Mouse (Mus musculus) CH12.LX (cell line): Measurements from ENCODE around the gene Gadd45gip1. TPM values are rescaled to one million over a fixed set of nuclear protein-coding genes. Genes with fewer than 3 reads are reported as not detected.

Source experiments
- DNase-seq: peaks from one replicate; pipeline ENCODE4 v3.0.0-alpha.2; 2013; ENCODE audit errors: extremely low read depth
- H3K27ac ChIP-seq: 2 replicates; pipeline ENCODE4 v1.5.1; 2012; ENCODE audit warnings: low read depth, mild to moderate bottlenecking, control low read depth, moderate library complexity; ENCODE audit not compliant: insufficient read depth
- H3K27me3 ChIP-seq: replicated peaks from 2 replicates; pipeline ENCODE3; 2012; ENCODE audit warnings: inconsistent platforms
- H3K36me3 ChIP-seq, 2 experiments: replicated peaks in 1 of 2; 2 replicates each; pipeline versions ENCODE3 to v1.6.1; 2012; ENCODE audit warnings: inconsistent platforms in 1 of 2, low read length in 1 of 2, mild to moderate bottlenecking in 1 of 2, mixed read lengths in 1 of 2, moderate library complexity in 1 of 2; ENCODE audit not compliant: control insufficient read depth in 1 of 2, insufficient read depth in 1 of 2
- H3K4me1 ChIP-seq, 2 experiments: 2 replicates each; pipeline ENCODE4 v1.6.1; 2012; ENCODE audit warnings: inconsistent platforms in 1 of 2, moderate library complexity in 1 of 2; ENCODE audit not compliant: insufficient read depth in 2 of 2, control insufficient read depth in 1 of 2
- H3K4me2 ChIP-seq: 2 replicates; pipeline ENCODE4 v1.6.1; 2012; ENCODE audit warnings: low read depth, mild to moderate bottlenecking, control low read depth; ENCODE audit not compliant: poor library complexity, insufficient read depth, severe bottlenecking
- H3K4me3 ChIP-seq, 3 experiments: fragments of 150-350 bp in 1 of 3; sonication (generic) in 1 of 3; replicated peaks in 1 of 3; 2 replicates each; pipeline versions ENCODE3 to v1.5.1; 2011 to 2012; ENCODE audit warnings: low read depth in 2 of 3, low read length in 2 of 3, mild to moderate bottlenecking in 2 of 3, moderate library complexity in 2 of 3, control low read depth in 1 of 3, improper control_type of control experiment in 1 of 3, inconsistent platforms in 1 of 3, mixed read lengths in 1 of 3; ENCODE audit not compliant: poor library complexity in 1 of 3
- H3K79me2 ChIP-seq: replicated peaks from 2 replicates; pipeline ENCODE4 v1.6.1; 2012; ENCODE audit warnings: mild to moderate bottlenecking, moderate library complexity; ENCODE audit not compliant: control insufficient read depth, poor library complexity, insufficient read depth, severe bottlenecking; ENCODE audit errors: extremely low read depth
- H3K9ac ChIP-seq: 2 replicates; pipeline ENCODE4 v1.6.1; 2012; ENCODE audit warnings: low read depth, mild to moderate bottlenecking, control low read depth, moderate library complexity; ENCODE audit not compliant: insufficient read depth
- H3K9me3 ChIP-seq: replicated peaks from 2 replicates; pipeline ENCODE3; 2012; ENCODE audit warnings: low read length, inconsistent platforms, mixed read lengths
- BHLHE40 ChIP-seq: IDR thresholded peaks from 2 replicates; pipeline ENCODE4 v1.6.1; 2011; ENCODE audit warnings: mild to moderate bottlenecking, low read depth, low read length, improper control_type of control experiment
- CHD1 ChIP-seq: IDR thresholded peaks from 2 replicates; pipeline ENCODE4 v1.6.1; 2012; ENCODE audit warnings: low read depth, low read length, improper control_type of control experiment, inconsistent platforms
- CHD2 ChIP-seq: IDR thresholded peaks from 2 replicates; pipeline ENCODE4 v1.6.1; 2011; ENCODE audit warnings: low read length, improper control_type of control experiment
- CTCF ChIP-seq, 2 experiments: IDR thresholded peaks in 1 of 2; conservative IDR thresholded peaks in 1 of 2; 2 replicates each; pipeline ENCODE4 v1.5.1; 2011 to 2012; ENCODE audit warnings: low read depth in 2 of 2, low read length in 2 of 2, improper control_type of control experiment in 1 of 2, inconsistent platforms in 1 of 2, mild to moderate bottlenecking in 1 of 2, moderate library complexity in 1 of 2
- E2F4 ChIP-seq: IDR thresholded peaks from 2 replicates; pipeline ENCODE4 v1.6.1; 2011; ENCODE audit warnings: low read depth, low read length, improper control_type of control experiment; ENCODE audit not compliant: insufficient replicate concordance
- ELF1 ChIP-seq: IDR thresholded peaks from 2 replicates; pipeline ENCODE4 v1.6.1; 2014; ENCODE audit warnings: low read depth, mild to moderate bottlenecking, inconsistent platforms, low read length, improper control_type of control experiment
- EP300 ChIP-seq: IDR thresholded peaks from 2 replicates; pipeline ENCODE4 v1.6.1; 2011; ENCODE audit warnings: low read length, improper control_type of control experiment
- ETS1 ChIP-seq: conservative IDR thresholded peaks from 2 replicates; pipeline ENCODE4 v1.6.1; 2012; ENCODE audit warnings: low read depth, mild to moderate bottlenecking, inconsistent platforms, low read length, improper control_type of control experiment, moderate library complexity
- GABPA ChIP-seq: IDR thresholded peaks from 2 replicates; pipeline ENCODE4 v1.6.1; 2012; ENCODE audit warnings: low read depth, low read length, improper control_type of control experiment, inconsistent platforms; ENCODE audit not compliant: insufficient replicate concordance
- HCFC1 ChIP-seq: IDR thresholded peaks from 2 replicates; pipeline ENCODE4 v1.6.1; 2012; ENCODE audit warnings: low read depth, mild to moderate bottlenecking, inconsistent platforms, low read length, improper control_type of control experiment
- IRF4 ChIP-seq: IDR thresholded peaks from 2 replicates; pipeline ENCODE4 v1.6.1; 2014; ENCODE audit warnings: low read depth, mild to moderate bottlenecking, inconsistent platforms, low read length, improper control_type of control experiment
- JUN ChIP-seq: IDR thresholded peaks from 2 replicates; pipeline ENCODE4 v1.6.1; 2011; ENCODE audit warnings: low read depth, mild to moderate bottlenecking, low read length, improper control_type of control experiment, moderate library complexity; ENCODE audit not compliant: insufficient read depth
- JUND ChIP-seq: conservative IDR thresholded peaks from 2 replicates; pipeline ENCODE4 v1.6.1; 2011; ENCODE audit warnings: low read depth, low read length, improper control_type of control experiment
- KAT2A ChIP-seq: IDR thresholded peaks from 2 replicates; pipeline ENCODE4 v1.6.1; 2012; ENCODE audit warnings: low read length, improper control_type of control experiment, inconsistent platforms; ENCODE audit not compliant: insufficient replicate concordance
- MAFK ChIP-seq: IDR thresholded peaks from 2 replicates; pipeline ENCODE4 v1.6.1; 2011; ENCODE audit warnings: low read length, improper control_type of control experiment; ENCODE audit not compliant: insufficient replicate concordance
- MAX ChIP-seq: IDR thresholded peaks from 2 replicates; pipeline ENCODE4 v1.6.1; 2011; ENCODE audit warnings: low read length, improper control_type of control experiment
- MAZ ChIP-seq: IDR thresholded peaks from 2 replicates; pipeline ENCODE4 v1.6.1; 2012; ENCODE audit warnings: low read depth, mild to moderate bottlenecking, inconsistent platforms, low read length, improper control_type of control experiment, moderate library complexity
- MEF2A ChIP-seq: IDR thresholded peaks from 2 replicates; pipeline ENCODE4 v1.6.1; 2014; ENCODE audit warnings: low read depth, mild to moderate bottlenecking, inconsistent platforms, low read length, improper control_type of control experiment, borderline replicate concordance
- MXI1 ChIP-seq: IDR thresholded peaks from 2 replicates; pipeline ENCODE4 v1.6.1; 2011; ENCODE audit warnings: mild to moderate bottlenecking, low read depth, low read length, improper control_type of control experiment
- MYC ChIP-seq: IDR thresholded peaks from 2 replicates; pipeline ENCODE4 v1.6.1; 2011; ENCODE audit warnings: low read depth, mild to moderate bottlenecking, improper control_type of control experiment, low read length
- NELFE ChIP-seq: IDR thresholded peaks from 2 replicates; pipeline ENCODE4 v1.6.1; 2011; ENCODE audit warnings: low read depth, low read length, improper control_type of control experiment
- NRF1 ChIP-seq: IDR thresholded peaks from 2 replicates; pipeline ENCODE4 v1.6.1; 2014; ENCODE audit warnings: low read depth, mild to moderate bottlenecking, inconsistent platforms, low read length, improper control_type of control experiment, moderate library complexity
- PAX5 ChIP-seq: IDR thresholded peaks from 2 replicates; pipeline ENCODE4 v1.6.1; 2012; ENCODE audit warnings: low read length, inconsistent platforms, mixed read lengths
- POLR2A ChIP-seq: IDR thresholded peaks from 2 replicates; pipeline ENCODE4 v1.6.1; 2011; ENCODE audit warnings: low read depth, mild to moderate bottlenecking, improper control_type of control experiment, low read length
- POLR2AphosphoS2 ChIP-seq: IDR thresholded peaks from 2 replicates; pipeline ENCODE4 v1.6.1; 2011; ENCODE audit warnings: low read depth, low read length, improper control_type of control experiment
- RCOR1 ChIP-seq: conservative IDR thresholded peaks from 2 replicates; pipeline ENCODE4 v1.6.1; 2012; ENCODE audit warnings: low read depth, mild to moderate bottlenecking, inconsistent platforms, low read length, improper control_type of control experiment
- SIN3A ChIP-seq: IDR thresholded peaks from 2 replicates; pipeline ENCODE4 v1.6.1; 2012; ENCODE audit warnings: low read length, improper control_type of control experiment, inconsistent platforms
- SMC3 ChIP-seq: IDR thresholded peaks from 2 replicates; pipeline ENCODE4 v1.6.1; 2011; ENCODE audit warnings: low read depth, low read length, improper control_type of control experiment
- TBP ChIP-seq: conservative IDR thresholded peaks from 2 replicates; pipeline ENCODE4 v1.6.1; 2011; ENCODE audit warnings: low read depth, low read length, improper control_type of control experiment
- TCF12 ChIP-seq: IDR thresholded peaks from 2 replicates; pipeline ENCODE4 v1.6.1; 2014; ENCODE audit warnings: low read depth, mild to moderate bottlenecking, inconsistent platforms, low read length, improper control_type of control experiment
- UBTF ChIP-seq: IDR thresholded peaks from 2 replicates; pipeline ENCODE4 v1.6.1; 2012; ENCODE audit warnings: low read depth, mild to moderate bottlenecking, inconsistent platforms, low read length, improper control_type of control experiment, moderate library complexity
- USF1 ChIP-seq: IDR thresholded peaks from 2 replicates; pipeline ENCODE4 v1.6.1; 2014; ENCODE audit warnings: low read depth, mild to moderate bottlenecking, inconsistent platforms, low read length, improper control_type of control experiment
- ZC3H11A ChIP-seq: IDR thresholded peaks from 2 replicates; pipeline ENCODE4 v1.6.1; 2012; ENCODE audit warnings: low read depth, mild to moderate bottlenecking, inconsistent platforms, low read length, improper control_type of control experiment
- ZMIZ1 ChIP-seq: IDR thresholded peaks from 2 replicates; pipeline ENCODE4 v1.6.1; 2012; ENCODE audit warnings: low read depth, mild to moderate bottlenecking, inconsistent platforms, low read length, improper control_type of control experiment
- ZNF384 ChIP-seq: IDR thresholded peaks from 2 replicates; pipeline ENCODE4 v1.6.1; 2012; ENCODE audit warnings: low read depth, low read length, improper control_type of control experiment, inconsistent platforms
- dilution Hi-C: fragments of 300-500 bp; cut with MboI; formaldehyde crosslinking; loops from 2 replicates; pipeline ENCODE4 v1.14.3; 2020; ENCODE audit warnings: low sequenced_read_pairs; ENCODE audit not compliant: extremely low pct_unique_long_range_greater_than_20kb, extremely low pct_ligation_motif_present
- in situ Hi-C: fragments of 300-500 bp; cut with MboI; formaldehyde crosslinking; loops from 3 replicates; pipeline ENCODE4 v1.14.3; 2019; ENCODE audit warnings: low sequenced_read_pairs, low pct_ligation_motif_present, low pct_unique_long_range_greater_than_20kb, mixed read lengths
- polyA plus RNA-seq: library from polyadenylated mRNA; unstranded; fragments of >175 nt; gene quantifications from 2 replicates; pipeline ENCODE4 v1.2.1, GENCODE M21; 2012; ENCODE audit warnings: low read depth; ENCODE audit not compliant: insufficient read length
- total RNA-seq, 2 experiments: library from RNA; depleted of rRNA; stranded (reverse); fragments of 300-350 nt in 1 of 2; fragments of >200 nt in 1 of 2; gene quantifications; 2 replicates each; pipeline ENCODE4 v1.2.3; 2012 to 2014

Gadd45gip1 gene
- total and polyA plus RNA-seq, 3 experiments = 53.6 to 57.6 (median 56.6) TPM

GRCm38 (mm10) chr8:84856864-84857441 is 25.6 kb downstream of the Gadd45gip1 start, which contains the start of gene Farsa:
TSS of gene Farsa (plus strand) at chr8:84856989.
- Histone ChIP-seq H3K9me3 (no peaks in the 10 kb centered on the region), H3K36me3 (peaks cover 23 to 35% of the 10 kb centered on the region in 2 experiments), H3K27ac (peak within 1 kb of the TSS; percentile 46; the same call in 1 of the 2 replicates), H3K9ac (peak within 1 kb of the TSS; percentile 82), H3K4me1 (peaks cover 9 to 17% of the 10 kb centered on the region in 2 experiments), H3K4me3 (peak within 1 kb of the TSS; percentile 91 to 99 (median 95)), H3K4me2 (peak within 1 kb of the TSS; percentile 88), H3K79me2 (peaks cover 33% of the 10 kb centered on the region), H3K27me3 (no peaks in the 10 kb centered on the region)
- TF ChIP-seq NELFE (peak; percentile 96), MAFK (no peak), ELF1 (peak; percentile 90), ZMIZ1 (peak; percentile 92), JUN (no peak), HCFC1 (peak; percentile 98), MAZ (no peak), KAT2A (peak; percentile 97), JUND (no peak), ZNF384 (no peak), SIN3A (peak; percentile 66), POLR2AphosphoS2 (peak; percentile 75; the same call in 1 of the 2 replicates), USF1 (no peak), MAX (peak; percentile 84), GABPA (peak; percentile 51; the same call in 1 of the 2 replicates), BHLHE40 (peak; percentile 66), CTCF (conservative IDR thresholded peaks at IDR 0.05 in 1 of 2, IDR thresholded peaks at IDR 0.05 in 1 of 2; ENCODE audit: low read depth in 2 of 2, low read length in 2 of 2) (no peak), TBP (peak; percentile 84), ZC3H11A (no peak), E2F4 (no peak), ETS1 (no peak), MEF2A (peak; percentile 35; the same call in 1 of the 2 replicates), EP300 (no peak), UBTF (no peak), TCF12 (peak; percentile 90), CHD1 (no peak), RCOR1 (peak; percentile 99), PAX5 (no peak), SMC3 (no peak), IRF4 (peak; percentile 59; the same call in 1 of the 2 replicates), MXI1 (peak; percentile 93), NRF1 (peak; percentile 91), CHD2 (peak; percentile 16; the same call in 1 of the 2 replicates), POLR2A (peak; percentile 98), MYC (peak; percentile 91)
- DNase-seq = peak; percentile 94
- dilution Hi-C loops = no loop called here
- in situ Hi-C loops = no loop called here
